Mouse (Mus musculus) midbrain, postnatal 0 days (tissue): ENCODE data around the gene Ddx10. TPM values are rescaled to one million over a fixed set of nuclear protein-coding genes. Genes with fewer than 3 reads are reported as not detected.

Source experiments
- ATAC-seq: fragments of 200-750 bp; cut with Nextera tagmentation; 2 replicates; pipeline ENCODE4 v1.8.0; 2017; ENCODE audit warnings: moderate number of reproducible peaks, mild to moderate bottlenecking, moderate TSS enrichment, moderate library complexity; ENCODE audit not compliant: low FRiP score
- DNase-seq: peaks from one replicate; pipeline ENCODE4 v3.0.0-alpha.2; 2015; ENCODE audit warnings: low spot score
- H3K27ac ChIP-seq: fragments of 300-500 bp; sonication (generic); 2 replicates; pipeline ENCODE4 v1.5.1; 2014; ENCODE audit warnings: low read depth, mild to moderate bottlenecking, low read length, mixed read lengths
- H3K27me3 ChIP-seq: fragments of 300-500 bp; sonication (generic); 2 replicates; pipeline ENCODE4 v1.6.1; 2014; ENCODE audit warnings: low read length, control low read depth, mixed read lengths; ENCODE audit not compliant: insufficient read depth
- H3K36me3 ChIP-seq: fragments of 300-500 bp; sonication (generic); 2 replicates; pipeline ENCODE4 v1.6.1; 2014; ENCODE audit warnings: low read length, control low read depth, mixed read lengths; ENCODE audit not compliant: insufficient read depth
- H3K4me1 ChIP-seq: fragments of 300-500 bp; sonication (generic); 2 replicates; pipeline ENCODE4 v1.6.1; 2014; ENCODE audit warnings: mild to moderate bottlenecking, control low read depth, antibody characterized with exemption, low read length, mixed read lengths; ENCODE audit not compliant: insufficient read depth
- H3K4me2 ChIP-seq: fragments of 300-500 bp; sonication (generic); 2 replicates; pipeline ENCODE4 v1.6.1; 2014; ENCODE audit warnings: low read depth, mild to moderate bottlenecking, low read length, mixed read lengths; ENCODE audit not compliant: poor library complexity, severe bottlenecking
- H3K4me3 ChIP-seq: fragments of 300-500 bp; sonication (generic); 2 replicates; pipeline ENCODE4 v1.5.1; 2014; ENCODE audit warnings: low read depth, mild to moderate bottlenecking, low read length, moderate library complexity
- H3K9ac ChIP-seq: fragments of 300-500 bp; sonication (generic); replicated peaks from 2 replicates; pipeline ENCODE4 v1.6.1; 2014; ENCODE audit warnings: mild to moderate bottlenecking, low read length, moderate library complexity, mixed read lengths; ENCODE audit not compliant: poor library complexity, severe bottlenecking
- H3K9me3 ChIP-seq: fragments of 300-500 bp; sonication (generic); 2 replicates; pipeline ENCODE4 v1.6.1; 2016; ENCODE audit warnings: low read length, control low read depth
- CTCF ChIP-seq: IDR thresholded peaks from 2 replicates; pipeline ENCODE4 v1.5.1; 2016; ENCODE audit warnings: antibody characterized with exemption, mild to moderate bottlenecking
- WGBS: fragments of 180-500 bp; shearing (Covaris S2); extraction: QIAGEN DNeasy Blood & Tissue Kit; methylation state at CpG from one replicate; pipeline ENCODE4 v1.1.7; 2014; 5-methylcytosine and 5-hydroxymethylcytosine counted together
- polyA plus RNA-seq: library from polyadenylated mRNA; unstranded; fragments of >200 nt; fragmentation: Nextera tagmentation; extraction: Ambion mirVana; gene quantifications from 2 replicates; pipeline ENCODE4 v1.2.1, GENCODE M21; 2015
- total RNA-seq: library from RNA; depleted of rRNA; stranded (reverse); fragments of >200 nt; gene quantifications from 2 replicates; pipeline ENCODE4 v1.2.3, GENCODE M21; 2014; rRNA removed

Ddx10 gene
- total and polyA plus RNA-seq, 2 experiments from 2014 or later, result 10.0 to 19.3 TPM

DNA sequence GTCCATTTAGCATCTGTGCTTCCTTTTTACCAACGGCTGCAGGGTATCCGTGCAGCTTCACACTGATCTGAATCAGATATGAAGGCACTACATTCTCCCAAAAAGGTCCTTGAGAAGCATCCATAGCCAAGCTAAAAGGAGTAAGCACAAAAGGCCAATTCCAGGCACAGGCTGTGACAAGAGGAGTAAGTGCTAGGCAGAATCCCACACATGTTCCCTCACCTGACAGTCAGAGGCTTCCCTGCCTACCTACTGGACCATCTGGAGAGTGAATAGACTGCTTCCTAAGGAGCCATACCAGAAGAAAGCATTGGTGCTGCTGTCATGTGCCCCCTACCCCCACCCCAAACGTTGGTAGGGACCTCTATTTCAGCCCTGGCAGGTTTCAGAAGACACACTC is 192.5 kb downstream of the Ddx10 start:
- H3K27ac ChIP-seq, result no peak overlapping the region
- no peak overlapping the region for H3K9ac ChIP-seq
- no peaks in the 10 kb centered on the region for H3K27me3 ChIP-seq
- WGBS, result 72% methylated on average over 3 of the region's 3 CpGs
- H3K9me3 ChIP-seq, result no peaks in the 10 kb centered on the region
- no peaks in the 10 kb centered on the region for H3K4me1 ChIP-seq
- ATAC-seq (no peak), DNase-seq (no peak)
- no peak overlapping the region for H3K4me2 ChIP-seq
- no peak overlapping the region for H3K4me3 ChIP-seq
- no peak for TF ChIP-seq CTCF
- no peaks in the 10 kb centered on the region for H3K36me3 ChIP-seq

Other genes starting within 250 kb of the Ddx10 start
- gene Exph5, start 53.6 kb upstream of the Ddx10 start, total RNA-seq, result 1.1 and 1.3 TPM in 2 replicates
- 0.16 and 0.20 TPM in 2 replicates for gene Exph5, start 53.6 kb upstream of the Ddx10 start, polyA plus RNA-seq
- gene Kdelc2, start 136.0 kb upstream of the Ddx10 start, total RNA-seq, result 5.9 TPM in 2 replicates
- 6.4 and 7.0 TPM in 2 replicates for gene Kdelc2, start 136.0 kb upstream of the Ddx10 start, polyA plus RNA-seq
- gene 4930550C14Rik, start 154.3 kb upstream of the Ddx10 start, total RNA-seq, result 0.71 TPM in 1 of 2 replicates, not detected in the other
- gene 4930550C14Rik, start 154.3 kb upstream of the Ddx10 start, polyA plus RNA-seq, result 0.36 and 0.49 TPM in 2 replicates